Mouse (Mus musculus): ENCODE data around the gene Svbp.
A peak's percentile ranks its signal among the peaks of the same experiment; 100 is the strongest.

Svbp gene

DNA sequence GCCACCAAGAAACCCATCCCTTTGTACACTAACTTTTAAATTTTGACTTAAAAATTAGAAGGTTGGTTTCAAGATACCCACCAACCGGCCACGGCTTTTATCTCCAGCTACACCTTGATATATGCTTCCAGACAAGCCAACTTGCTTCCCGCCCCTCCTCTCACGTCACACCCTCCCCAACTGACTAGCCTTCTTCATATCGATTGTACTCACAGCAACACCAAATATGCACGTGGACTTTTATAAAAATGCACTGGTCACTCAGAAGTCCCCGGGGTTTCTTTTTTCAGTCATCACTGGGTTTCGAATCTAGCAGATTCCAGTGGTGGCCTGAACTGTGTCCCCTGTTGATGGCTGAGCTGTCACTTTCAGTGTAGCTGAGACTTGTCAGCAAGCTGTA is 4.5 kb upstream of the Svbp start:
- DNase-seq (ENCODE audit: low spot score in 2 of 2), result no peak

DNA sequence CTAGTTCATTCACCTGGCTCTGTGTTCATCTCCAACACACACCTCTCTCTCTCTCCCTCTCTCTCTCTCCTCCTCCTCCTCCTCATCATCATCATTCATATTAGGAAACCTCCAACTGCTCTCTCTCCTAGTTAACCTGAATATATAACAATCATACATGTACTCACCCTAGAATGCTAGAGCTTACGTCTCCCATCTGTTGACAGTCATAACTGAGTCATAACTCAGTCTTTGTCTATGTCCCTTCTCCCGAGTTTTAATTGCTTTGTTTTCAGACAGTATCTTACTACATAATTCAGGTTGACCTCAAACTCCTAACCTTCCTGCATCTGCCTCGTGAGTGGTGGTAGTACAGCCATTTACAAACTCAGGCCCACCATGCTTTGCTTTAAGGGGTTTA is 3.8 kb upstream of the Svbp start:
- DNase-seq (ENCODE audit: low spot score in 2 of 2), result no peak

DNA sequence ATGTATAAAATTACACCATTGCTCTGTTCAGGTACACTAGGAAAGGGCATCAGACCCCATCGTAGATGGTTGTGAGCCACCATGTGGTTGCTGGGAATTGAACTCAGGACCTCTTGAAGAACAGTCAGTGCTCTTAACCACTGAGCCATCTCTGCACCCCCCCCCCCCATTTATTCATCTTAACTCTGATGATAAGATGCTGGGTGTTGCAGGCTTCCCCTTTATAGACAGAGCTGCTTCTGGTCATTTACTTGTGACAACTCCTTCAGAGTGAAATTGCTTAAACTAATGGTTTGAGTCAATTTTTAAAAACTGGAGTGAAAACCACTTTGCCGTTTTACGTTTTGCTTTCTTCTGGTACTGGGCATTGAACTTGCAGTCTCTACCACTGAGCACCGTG is 2.3 kb upstream of the Svbp start:
- DNase-seq (ENCODE audit: low spot score in 2 of 2), result no peak

DNA sequence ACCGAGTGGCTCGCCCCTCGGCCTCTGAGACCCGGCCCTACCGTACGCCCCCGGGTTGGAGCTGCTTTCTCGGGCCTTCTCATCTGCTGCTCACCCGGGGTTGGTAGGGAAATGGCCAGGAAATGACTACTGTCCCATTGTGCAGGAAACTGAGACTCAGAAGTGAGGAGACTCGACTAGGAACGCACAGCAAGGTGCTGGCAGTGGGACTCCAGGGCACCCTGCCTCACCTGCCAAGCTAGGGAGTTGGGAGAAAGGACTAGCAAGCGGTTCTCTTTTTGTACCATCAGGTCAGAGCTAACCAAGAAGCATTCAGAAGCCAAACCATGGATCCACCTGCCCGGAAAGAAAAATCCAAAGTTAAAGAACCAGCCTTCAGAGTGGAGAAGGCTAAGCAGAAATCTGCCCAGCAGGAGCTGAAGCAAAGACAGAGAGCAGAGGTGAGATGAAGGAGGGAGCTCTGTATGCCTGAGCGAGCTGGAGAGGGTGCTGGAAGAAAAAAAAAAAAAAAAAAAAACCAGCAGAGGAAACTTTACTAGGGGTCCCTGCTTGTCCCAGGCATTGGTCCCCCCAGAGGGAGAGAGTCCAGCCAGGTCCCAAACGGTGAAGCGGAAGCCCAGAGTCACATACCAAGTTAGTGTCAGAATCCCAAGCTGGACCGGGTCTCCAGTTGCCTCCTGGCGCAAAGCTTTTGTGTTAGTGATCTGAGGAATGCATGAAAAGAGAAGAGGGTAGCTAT is 645 bp downstream of the Svbp start:
- no peak for DNase-seq (ENCODE audit: low spot score in 2 of 2)

DNA sequence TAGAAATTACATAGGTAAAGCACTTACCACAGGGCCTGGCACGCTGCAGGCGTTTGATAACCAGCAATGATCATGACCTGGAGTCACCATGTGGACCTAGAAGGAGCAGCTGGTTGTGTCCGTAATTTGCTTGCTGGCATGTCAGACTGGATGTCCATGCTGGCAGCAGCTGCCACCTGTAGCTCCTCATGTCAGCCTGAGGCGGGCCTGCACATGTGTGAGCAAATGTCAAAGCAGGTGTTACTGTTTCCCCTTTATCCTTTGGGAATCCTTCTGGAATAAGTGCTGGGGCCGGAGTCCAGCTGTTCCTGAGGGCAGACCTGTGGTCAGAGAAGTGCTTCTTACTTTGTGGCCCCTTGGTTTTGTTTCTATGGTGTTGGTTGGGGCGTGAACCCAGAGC is 3.0 kb downstream of the Svbp start:
- no peak for DNase-seq (ENCODE audit: low spot score in 2 of 2)

DNA sequence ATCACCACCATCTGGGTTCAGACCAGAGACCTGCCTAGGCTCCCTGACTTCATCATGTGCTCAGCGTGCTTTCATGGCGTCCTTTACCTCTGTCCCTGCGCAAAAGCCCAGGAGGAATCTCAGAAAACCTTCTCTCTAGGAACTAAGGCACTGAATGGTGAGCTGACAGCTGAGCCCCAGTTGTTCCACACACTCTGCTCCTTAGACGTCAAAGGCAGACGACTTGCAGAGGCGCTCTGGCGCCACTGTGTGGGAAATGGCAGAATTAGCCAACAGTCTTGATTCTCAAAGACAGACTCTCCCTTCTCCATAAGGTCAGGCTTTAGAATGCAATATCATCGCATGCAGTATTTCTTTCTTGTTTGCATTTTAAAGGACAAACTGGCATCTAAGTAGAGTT is 9.6 kb downstream of the Svbp start:
- no peak for DNase-seq (ENCODE audit: low spot score in 2 of 2)

DNA sequence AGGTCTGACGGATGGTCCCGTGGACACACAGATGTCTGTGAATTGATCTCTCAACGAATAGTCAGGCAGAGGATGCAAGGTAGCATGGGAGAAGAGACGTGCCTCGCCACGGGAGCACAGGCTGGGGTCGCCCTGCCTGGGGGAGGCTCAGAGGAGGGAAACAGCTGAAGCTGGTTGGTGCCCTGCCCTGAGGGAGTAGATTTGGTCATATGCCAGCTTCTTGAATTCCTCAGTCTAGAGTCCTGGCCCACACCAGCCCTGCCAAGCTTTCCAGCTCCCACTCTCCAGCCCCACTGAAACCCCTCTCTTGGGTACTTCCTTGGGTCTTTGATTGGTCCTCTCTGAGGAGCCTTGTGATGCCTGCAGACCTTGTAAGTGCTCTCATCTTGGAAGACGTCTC is 21.6 kb downstream of the Svbp start:
- DNase-seq (ENCODE audit: low spot score in 2 of 2), result no peak

DNA sequence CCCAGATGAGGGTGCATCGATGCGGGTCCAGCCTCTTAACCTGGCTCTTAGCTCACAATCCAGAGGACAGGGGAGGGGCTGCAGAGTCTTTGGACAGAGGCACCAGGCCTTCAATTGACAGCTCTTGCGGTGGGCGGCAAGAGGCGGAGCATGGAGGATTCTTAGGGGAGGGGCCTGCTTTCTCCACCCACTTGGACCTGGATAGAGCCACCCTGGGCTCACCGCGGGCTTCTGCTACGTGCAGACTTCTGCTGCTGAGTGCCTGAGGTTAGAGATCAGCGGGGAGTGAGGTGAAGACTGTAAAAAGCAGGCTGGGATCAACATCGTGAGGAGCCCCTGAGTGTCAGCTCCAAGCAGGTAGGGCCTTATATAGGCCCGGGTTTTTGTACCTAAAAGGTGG is 23.1 kb downstream of the Svbp start, which contains the start of gene Tmem269:
TSS of gene Tmem269 (minus strand) at position 49 of the 400 bp plus-strand sequence.
- no peak for DNase-seq (ENCODE audit: low spot score in 2 of 2)

DNA sequence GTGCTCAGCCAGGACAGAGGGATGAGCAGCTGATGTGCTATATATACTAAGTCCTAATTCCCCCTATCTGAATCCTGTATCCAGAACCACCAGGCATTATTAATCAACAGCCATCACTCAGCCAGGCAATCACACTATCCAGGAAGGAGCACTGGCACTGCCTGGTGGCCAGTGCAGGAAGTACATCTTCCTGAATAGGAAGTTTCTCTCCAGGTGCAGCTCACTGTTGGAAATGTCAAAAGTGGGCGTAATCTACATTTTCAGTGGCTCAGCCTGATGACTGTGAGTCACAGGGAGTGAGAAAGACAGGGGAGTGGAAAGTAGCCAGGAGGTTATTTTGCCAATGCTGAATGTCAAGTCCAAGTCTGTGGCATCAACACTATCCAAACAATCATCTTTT is 28.6 kb downstream of the Svbp start:
- DNase-seq (ENCODE audit: low spot score in 2 of 2), result no peak

DNA sequence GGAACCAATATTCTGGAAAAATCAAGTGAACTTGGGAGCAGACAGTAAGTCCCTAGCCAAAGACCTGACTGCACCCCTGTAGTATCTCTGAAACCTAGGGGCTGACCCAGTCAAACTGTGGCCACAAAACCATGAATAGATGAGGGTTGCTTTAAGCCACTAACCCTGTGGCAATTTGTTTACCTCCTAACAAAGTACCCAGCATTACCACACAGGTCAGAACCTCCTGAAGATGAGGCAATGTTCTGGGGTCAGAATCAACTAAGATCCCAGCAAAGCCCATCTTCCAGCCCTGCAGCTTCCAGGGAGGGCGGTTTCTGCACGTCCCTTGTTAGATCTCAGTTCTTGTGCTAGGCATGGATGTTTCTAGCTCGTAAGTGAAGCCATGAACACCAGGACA is 29.4 kb downstream of the Svbp start:
- no peak for DNase-seq (ENCODE audit: low spot score in 2 of 2)

DNA sequence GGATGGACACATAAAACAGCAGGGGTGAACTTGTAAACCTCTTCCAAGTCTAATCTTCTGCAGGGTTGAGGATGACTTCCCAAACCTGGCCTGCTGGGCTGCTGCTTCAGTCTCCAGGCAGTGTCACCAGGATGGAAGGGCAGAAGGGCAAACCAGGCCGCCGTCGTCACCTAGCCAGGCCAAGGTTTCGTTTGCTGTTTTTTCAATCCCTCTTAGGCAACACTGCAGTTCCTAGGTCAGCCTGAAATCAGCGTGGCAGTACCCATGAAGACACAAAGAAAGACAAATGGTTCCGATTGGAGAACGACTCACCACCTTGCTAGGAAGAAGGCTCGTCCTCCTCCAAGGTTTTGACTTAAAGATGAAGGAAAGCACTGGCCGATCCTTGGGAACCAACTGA is 30.6 kb downstream of the Svbp start:
- no peak for DNase-seq (ENCODE audit: low spot score in 2 of 2)

DNA sequence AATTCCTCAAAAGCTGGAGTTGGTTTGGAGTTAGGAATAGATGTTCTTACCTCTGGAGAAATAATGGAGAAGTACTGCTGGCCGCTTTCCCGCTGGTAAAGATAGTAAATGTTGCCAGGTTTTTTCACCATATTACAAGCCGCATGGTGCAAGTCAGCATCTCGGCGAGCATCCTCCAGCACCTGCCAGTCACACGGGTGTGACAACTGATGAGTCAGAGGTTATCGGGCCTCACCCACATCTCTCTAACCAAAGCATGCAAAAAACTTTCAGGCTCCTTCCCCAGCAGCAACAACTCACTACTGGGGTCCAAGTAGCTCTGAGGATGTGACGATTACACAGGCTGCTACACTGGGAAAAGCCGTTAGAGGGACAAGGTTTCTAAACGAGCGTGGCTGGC is 31.6 kb downstream of the Svbp start:
- no peak for DNase-seq (ENCODE audit: low spot score in 2 of 2)

DNA sequence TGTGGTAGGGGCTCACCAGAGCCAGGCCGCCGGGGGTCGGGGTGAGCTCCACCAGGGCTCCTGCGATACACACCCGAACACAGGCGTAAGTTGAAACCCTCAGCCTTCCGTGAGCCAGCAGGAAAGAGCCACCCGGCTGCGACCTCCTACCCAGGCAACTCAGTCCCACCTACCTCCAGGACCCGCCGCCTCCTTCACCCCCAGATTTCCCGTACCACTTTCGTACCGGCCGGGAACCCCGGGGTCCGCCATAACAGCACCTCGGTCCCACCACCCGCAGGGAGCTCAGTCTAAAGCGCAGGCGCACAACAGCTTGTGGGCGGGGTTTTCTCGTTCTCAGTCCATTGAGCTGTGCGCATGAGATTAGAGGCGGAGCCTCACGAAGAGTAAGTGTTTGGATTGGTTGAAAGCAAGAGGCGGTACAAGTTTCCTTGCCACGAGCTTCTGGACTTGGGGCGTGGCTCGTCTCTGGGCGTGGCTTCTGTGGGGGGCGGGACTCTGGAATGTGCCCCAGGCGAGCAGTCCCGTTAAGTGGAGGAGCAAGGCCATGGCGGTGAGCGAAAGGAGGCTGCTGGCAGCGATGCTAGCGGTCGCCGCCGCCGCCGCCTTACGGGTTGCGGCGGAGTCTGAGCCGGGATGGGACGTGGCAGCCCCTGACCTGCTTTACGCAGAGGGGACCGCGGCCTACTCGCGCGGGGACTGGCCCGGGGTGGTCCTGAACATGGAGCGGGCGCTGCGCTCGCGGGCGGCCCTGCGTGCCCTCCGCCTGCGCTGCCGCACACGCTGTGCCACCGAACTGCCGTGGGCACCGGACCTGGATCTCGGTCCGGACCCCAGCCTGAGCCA is 37.5 kb downstream of the Svbp start, which contains the start of the genes AU022252 and P3h1:
TSS of gene AU022252 (minus strand) at position 303 of the 846 bp plus-strand sequence.
TSS of gene P3h1 (plus strand) at position 506 of the 846 bp plus-strand sequence.
- DNase-seq (ENCODE audit: low spot score in 2 of 2), result peak; percentile 97 to 99

DNA sequence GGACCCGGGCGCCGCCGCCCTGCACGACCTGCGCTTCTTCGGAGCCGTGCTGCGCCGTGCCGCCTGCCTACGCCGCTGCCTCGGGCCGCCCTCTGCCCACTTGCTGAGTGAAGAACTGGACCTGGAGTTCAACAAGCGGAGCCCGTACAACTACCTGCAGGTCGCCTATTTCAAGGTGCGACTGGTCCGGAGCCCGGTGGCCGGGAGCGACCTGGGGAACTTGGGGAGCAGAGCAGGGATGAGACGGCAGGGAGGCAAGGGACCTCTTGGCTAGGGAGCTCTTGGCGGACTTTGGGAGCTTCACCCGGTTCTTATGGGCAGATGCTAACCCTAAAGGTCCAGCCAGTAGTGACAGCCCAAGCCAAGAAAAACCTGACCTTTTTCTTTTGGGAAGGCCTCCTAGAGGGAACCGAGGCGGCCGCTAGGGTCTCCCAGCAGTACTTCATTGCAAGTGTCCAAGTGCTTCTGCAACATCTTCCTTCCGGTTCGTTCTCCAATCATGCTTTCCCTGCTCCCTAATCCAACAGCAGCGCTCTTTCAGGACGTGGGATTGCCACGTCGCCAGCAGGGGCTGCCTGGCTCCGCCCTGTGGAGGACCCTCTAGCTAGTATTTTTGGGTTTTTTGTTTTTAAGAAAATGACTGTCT is 38.3 kb downstream of the Svbp start:
- DNase-seq (ENCODE audit: low spot score in 2 of 2), result peak in 1 of 2 experiments; percentile 40

DNA sequence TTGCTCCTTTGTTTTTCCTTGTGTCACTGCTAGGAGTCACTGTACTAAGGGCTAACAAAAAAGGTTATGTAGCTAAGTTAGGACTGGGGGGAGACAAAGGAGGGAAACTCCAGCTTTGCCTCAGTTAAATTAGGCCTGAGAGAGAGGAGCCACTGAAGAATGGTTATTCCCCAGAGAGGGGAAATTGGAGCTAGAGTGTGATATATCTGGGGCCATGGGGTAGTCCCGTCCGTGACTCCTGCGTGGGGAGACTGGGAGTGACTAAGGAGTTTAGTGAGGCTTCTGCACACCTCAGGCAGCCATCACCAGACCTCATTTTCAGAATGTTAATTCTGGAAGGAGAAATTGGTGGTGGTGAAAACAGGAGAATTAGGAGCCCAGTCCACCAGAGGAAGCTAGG is 39.2 kb downstream of the Svbp start:
- no peak for DNase-seq (ENCODE audit: low spot score in 2 of 2)

DNA sequence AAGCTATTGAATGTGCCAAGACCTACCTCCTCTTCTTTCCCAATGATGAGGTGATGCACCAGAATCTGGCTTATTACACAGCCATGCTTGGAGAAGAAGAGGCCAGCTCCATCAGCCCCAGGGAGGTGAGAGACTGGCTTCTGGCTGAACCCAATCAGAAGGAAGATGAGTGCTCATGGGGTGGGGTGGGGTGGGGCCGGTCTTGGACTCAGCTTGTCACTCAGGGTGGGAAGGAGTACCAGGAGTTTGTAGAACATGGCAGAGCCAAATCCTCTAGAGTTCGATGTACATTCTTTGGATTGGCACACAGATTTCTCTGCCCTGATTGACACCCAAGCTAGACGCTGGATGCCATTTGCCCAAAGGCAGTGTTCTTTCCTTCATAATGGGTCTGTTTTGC is 43.6 kb downstream of the Svbp start:
- no peak for DNase-seq (ENCODE audit: low spot score in 2 of 2)

DNA sequence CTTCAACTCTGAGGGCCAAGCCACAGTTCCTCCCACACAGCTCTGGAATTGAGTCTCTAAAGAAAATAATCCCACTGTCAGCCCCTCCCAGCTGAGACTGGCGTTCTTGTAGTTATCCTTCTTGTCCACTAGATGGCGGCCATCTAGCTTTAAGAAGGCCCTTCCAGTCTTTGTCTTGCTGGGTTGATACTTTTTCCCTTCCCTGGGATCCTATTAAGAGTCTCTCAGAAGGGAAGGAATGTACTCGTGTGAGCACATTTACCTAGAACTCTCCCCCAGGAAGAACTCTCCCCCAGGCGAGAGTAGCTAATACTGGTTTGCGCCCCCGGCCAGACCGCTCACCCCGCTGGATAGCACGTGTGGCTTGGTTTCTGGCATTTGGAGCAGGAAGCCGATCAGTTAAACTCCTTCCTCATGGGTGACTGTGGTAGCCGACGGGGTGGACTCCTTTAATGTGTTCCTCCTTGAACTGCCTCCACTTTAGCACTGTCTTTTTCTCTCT is 44.1 kb downstream of the Svbp start:
- no peak for DNase-seq (ENCODE audit: low spot score in 2 of 2)

DNA sequence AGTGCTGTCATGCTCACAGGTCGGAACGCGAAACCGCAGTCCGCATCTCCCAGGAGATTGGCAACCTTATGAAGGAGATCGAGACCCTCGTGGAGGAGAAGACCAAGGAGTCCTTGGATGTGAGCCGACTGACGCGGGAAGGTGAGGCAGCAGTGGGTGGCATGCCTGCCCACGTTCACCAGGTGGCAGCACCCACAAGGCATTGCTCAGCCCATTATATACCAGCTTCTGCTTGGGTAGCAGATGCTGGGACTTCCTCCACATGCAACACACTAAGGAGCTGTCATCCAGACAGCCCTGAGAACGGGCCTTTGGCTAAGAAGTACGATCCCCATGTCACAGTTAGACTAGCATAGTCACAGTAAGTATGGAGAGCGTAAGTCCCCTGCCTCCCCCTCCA is 46.6 kb downstream of the Svbp start:
- DNase-seq (ENCODE audit: low spot score in 2 of 2), result no peak

DNA sequence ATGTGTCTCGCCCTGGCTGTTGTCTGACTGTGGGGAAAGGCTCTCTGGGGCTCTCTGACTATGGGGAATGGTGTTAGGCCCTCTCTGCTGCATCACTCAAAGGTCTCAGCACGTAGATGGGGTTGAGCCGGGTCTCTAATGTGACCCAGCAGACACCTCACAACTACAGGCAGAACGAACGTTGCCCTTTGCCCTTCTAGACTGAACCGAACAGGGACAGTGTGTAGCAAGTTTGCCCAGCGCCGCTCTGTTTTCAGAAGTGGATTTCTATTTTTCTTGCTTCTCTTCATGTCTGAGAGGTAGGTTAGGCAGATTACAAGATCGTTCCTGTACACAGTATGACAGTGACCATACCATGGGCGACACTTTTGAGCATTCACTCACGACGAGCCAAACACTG is 47.5 kb downstream of the Svbp start:
- no peak for DNase-seq (ENCODE audit: low spot score in 2 of 2)

DNA sequence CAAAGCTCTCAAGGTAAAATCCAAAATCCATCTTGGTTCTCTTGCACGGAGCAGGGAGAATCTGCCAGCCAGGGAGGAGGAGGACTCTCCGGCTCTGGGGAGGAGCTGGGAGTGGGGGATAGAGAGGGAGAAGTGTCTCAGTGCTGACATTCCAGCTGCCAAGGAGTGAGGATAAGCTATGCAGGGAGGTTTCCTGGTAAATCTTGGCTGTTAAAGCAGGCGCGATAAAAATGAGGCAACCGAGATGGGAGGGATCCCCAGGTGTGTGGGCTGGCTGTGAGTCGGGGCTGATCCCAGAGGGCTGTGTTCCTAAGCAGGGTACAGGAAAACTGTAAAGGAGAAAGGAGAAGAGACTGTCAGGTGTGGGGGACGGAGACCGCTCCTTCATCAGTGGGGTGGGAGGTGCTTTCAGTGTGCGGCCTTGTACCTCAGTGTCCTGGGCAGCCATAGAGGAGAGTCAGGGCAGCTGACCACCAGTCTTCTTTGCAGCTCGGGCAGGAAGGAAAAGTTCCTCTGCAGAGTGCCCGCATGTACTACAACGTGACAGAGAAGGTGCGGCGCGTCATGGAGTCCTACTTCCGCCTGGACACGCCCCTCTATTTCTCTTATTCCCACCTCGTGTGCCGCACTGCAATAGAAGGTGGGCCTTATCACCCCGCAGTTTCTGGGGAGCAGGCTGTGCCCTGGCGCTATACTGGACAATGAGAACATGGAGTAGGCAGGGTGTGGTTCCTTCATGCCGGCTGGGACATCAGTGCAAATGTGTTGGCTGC is 49.5 kb downstream of the Svbp start:
- DNase-seq (ENCODE audit: low spot score in 2 of 2), result no peak

DNA sequence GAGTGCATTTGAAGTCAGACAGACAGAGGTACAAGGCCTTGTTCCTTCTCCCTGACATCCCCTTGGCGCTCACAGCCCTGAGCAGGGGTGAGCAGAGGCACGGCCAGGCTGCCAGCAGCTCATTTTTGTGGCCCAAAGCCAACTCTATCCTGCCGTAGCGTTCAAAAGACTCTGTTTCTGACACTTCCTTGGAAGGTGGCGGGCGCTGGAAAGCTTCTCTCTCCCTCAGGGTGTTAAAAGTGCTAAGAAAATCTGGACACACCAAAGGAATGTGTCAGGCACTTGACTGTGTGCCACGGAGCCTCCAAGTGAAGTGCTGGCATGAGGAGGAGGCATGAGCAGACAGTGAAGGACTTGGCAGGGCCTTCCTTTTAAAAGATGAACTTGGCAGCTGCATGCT is 50.5 kb downstream of the Svbp start:
- peak in 1 of 2 experiments; percentile 53 for DNase-seq (ENCODE audit: low spot score in 2 of 2)

DNA sequence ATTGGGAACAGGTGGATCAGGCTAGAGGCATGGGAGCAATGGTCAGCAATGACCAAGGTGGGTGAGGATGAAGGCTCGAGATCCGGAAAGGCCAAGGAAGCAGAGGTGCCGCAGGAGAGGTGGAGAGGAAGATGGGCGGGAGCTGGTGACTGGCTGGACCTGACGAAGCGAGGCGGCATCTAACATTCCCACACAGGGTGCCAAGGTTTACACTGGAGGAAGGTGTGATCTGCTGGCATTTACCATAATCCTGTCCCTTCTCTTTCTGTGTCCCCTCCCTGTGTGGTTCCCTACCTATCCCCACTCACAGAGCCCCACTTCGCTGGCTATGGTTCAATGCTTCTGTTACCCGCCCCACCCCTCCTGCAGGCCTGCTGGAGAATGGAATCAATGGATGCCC is 50.9 kb downstream of the Svbp start:
- DNase-seq (ENCODE audit: low spot score in 2 of 2), result no peak

Data from urinary bladder, postnatal 4 days (tissue).